Mouse (Mus musculus): ENCODE measurements at regions not wholly inside any gene's neighbourhood (a gene's known extent, or its start where the extent isn't known, plus 50 kb on each side); places are given as distances from the start of the nearest gene placed in this dataset.

DNA sequence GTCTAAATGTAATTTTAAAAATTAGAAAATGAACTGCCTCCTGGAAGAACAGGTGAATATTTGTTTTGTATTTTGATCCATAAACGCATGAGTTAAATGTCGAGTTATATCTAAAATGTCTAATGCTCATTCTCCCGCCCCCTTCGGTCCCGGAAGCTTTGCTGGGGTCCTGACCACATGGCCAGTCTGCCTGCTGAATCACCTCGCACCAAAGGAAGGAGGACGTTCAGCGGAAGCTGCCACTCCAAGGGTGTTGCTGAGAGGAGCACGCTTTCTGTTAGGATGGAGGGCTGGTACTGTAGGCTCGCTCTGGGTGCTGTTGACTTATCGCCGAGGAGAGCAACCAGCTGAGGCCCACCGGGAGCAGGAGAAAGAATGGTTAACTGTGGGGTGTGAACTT lies 328.0 kb downstream of the Zfp706 start:
- no peak for DNase-seq (ENCODE audit: low read depth, low spot score)

DNA sequence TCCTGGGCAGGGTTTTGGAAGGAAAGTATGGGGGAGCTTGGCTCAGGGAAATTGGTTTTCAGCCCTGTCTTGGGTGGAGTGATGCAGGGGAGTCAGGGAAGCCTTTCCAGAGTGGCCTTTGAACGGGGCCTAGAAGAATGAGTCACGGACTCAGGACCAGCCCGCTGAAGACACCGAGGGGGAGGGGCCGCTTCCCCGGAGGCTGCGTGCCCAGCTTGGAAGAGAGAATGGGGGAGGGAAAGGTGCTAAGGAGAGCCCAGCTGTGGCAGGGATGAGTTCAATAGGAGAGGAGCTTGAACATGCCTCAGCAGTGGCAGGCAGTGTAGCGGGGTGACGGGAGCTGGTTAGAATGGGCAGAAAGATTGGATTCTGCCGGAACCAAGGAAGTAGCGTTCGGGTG lies 337.8 kb downstream of the Zfp706 start:
- DNase-seq (ENCODE audit: low read depth, low spot score) = no peak

DNA sequence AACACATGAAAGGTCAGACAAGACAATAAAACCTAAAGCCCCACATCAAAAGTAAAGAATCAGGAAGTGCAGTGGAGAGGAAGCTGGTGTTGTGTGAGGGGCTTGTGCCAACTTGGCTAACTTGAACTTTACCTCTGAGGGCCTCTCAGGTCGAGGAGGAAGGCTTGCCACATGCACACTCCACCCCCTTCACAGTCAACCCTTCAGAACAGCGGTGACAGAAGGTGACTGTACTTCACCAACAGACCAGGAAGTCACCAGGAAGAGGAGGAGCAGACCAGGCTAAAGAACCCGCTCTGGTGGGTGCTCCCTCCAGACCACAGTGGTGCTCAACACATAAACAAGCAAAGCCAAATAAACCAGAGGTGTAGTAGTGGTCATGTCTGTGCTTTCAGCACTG lies 341.0 kb downstream of the Zfp706 start:
- DNase-seq (ENCODE audit: low read depth, low spot score) = no peak

GRCm38 (mm10) chr15:36664391-36664790 lies 343.2 kb downstream of the Zfp706 start:
- no peak for DNase-seq (ENCODE audit: low read depth, low spot score)

GRCm38 (mm10) chr15:36660986-36661385 lies 346.6 kb downstream of the Zfp706 start:
- DNase-seq (ENCODE audit: low read depth, low spot score) = no peak
